Mouse (Mus musculus) liver, adult 2 months (tissue): ENCODE results near the gene Gm21883. TPM values are rescaled to one million over a fixed set of nuclear protein-coding genes. Genes with fewer than 3 reads are reported as not detected.
"Not testable (repeated sequence)": the region's sequence is repeated elsewhere in the genome, so short reads cannot be mapped to it uniquely, and the experiment has no call there.

ENCODE experiments used
- DNase-seq: peaks from one replicate; pipeline ENCODE4 v3.0.0-alpha.2; 2011; ENCODE audit warnings: low read depth, low spot score; ENCODE audit errors: extremely low read depth
- H3K27ac ChIP-seq: fragments of 200-500 bp; replicated peaks from 2 replicates; pipeline ENCODE4 v1.5.1; 2012; ENCODE audit warnings: low read depth, mild to moderate bottlenecking, control low read depth, inconsistent platforms, low read length; ENCODE audit not compliant: insufficient read depth
- H3K27me3 ChIP-seq: fragments of 200-500 bp; 2 replicates; pipeline ENCODE4 v1.6.1; 2012; ENCODE audit warnings: mild to moderate bottlenecking, moderate library complexity, low read length, inconsistent platforms; ENCODE audit not compliant: control insufficient read depth, insufficient read depth
- H3K36me3 ChIP-seq: fragments of 200-500 bp; 2 replicates; pipeline ENCODE4 v1.6.1; 2012; ENCODE audit warnings: low read length, inconsistent platforms; ENCODE audit not compliant: control insufficient read depth, insufficient read depth
- H3K4me1 ChIP-seq: fragments of 200-500 bp; 2 replicates; pipeline ENCODE4 v1.6.1; 2011; ENCODE audit warnings: low read length; ENCODE audit not compliant: control insufficient read depth, insufficient read depth
- H3K4me3 ChIP-seq: fragments of 200-500 bp; 2 replicates; pipeline ENCODE4 v1.5.1; 2011; ENCODE audit warnings: low read depth, mild to moderate bottlenecking, control low read depth, low read length, moderate library complexity; ENCODE audit not compliant: insufficient read depth
- H3K79me2 ChIP-seq: fragments of 200-500 bp; 2 replicates; pipeline ENCODE4 v1.6.1; 2012; ENCODE audit warnings: inconsistent platforms, mild to moderate bottlenecking, low read length, moderate library complexity; ENCODE audit not compliant: control insufficient read depth, insufficient read depth
- H3K9ac ChIP-seq: fragments of 200-500 bp; 2 replicates; pipeline ENCODE4 v1.6.1; 2012; ENCODE audit warnings: low read depth, mild to moderate bottlenecking, control low read depth, inconsistent platforms, low read length
- WGBS: fragments of 180-500 bp; shearing (Covaris S2); methylation state at CpG from one replicate; pipeline ENCODE4 v1.1.7; 2018; 5-methylcytosine and 5-hydroxymethylcytosine counted together
- polyA plus RNA-seq: library from polyadenylated mRNA; depleted of rRNA; stranded (reverse); fragments of >200 nt; gene quantifications from 2 replicates; pipeline ENCODE4 v1.2.3, GENCODE M21; 2012; rRNA removed
- total RNA-seq: library from RNA; depleted of rRNA; stranded (reverse); fragments of >200 nt; gene quantifications from 2 replicates; pipeline ENCODE4 v1.2.3, GENCODE M21; 2014; rRNA removed

The Gm21883 gene
- total RNA-seq (not detected in 2 replicates), polyA plus RNA-seq (not detected in 2 replicates)

- H3K27ac ChIP-seq, H3K4me3 ChIP-seq, H3K27me3 ChIP-seq, DNase-seq, H3K9ac ChIP-seq, H3K79me2 ChIP-seq, H3K4me1 ChIP-seq, H3K36me3 ChIP-seq: not testable (repeated sequence)
- WGBS: no CpG with 5 or more reads among the region's 1 CpGs
These were observed at the start of gene Gm21883 for GRCm38 (mm10) chrX:31574183-31574582. Gene Gm21883, minus strand, starts transcription at chrX:31574283.

GRCm38 (mm10) chrX:31618820-31619219, 44.7 kb upstream of the Gm21883 start, which contains the start of gene Spin2e:
Gene Spin2e, minus strand, starts transcription at chrX:31618920.
- not testable (repeated sequence) for H3K4me1 ChIP-seq, H3K9ac ChIP-seq, H3K36me3 ChIP-seq, H3K79me2 ChIP-seq, H3K4me3 ChIP-seq, DNase-seq, H3K27me3 ChIP-seq, H3K27ac ChIP-seq
- WGBS: 80% methylated on average over 2 of the region's 2 CpGs

Other genes starting within 250 kb of the Gm21883 start
- not detected in 2 replicates for gene Btbd35f26, start 237.8 kb downstream of the Gm21883 start, total RNA-seq
- not detected in 2 replicates for gene Btbd35f26, start 237.8 kb downstream of the Gm21883 start, polyA plus RNA-seq
- gene Btbd35f19, start 190.4 kb downstream of the Gm21883 start, total RNA-seq: not detected in 2 replicates
- not detected in 2 replicates for gene Btbd35f19, start 190.4 kb downstream of the Gm21883 start, polyA plus RNA-seq
- not detected in 2 replicates for gene Spin2e, start 44.6 kb upstream of the Gm21883 start, total RNA-seq
- gene Spin2e, start 44.6 kb upstream of the Gm21883 start, polyA plus RNA-seq: not detected in 2 replicates
- gene Btbd35f25, start 142.9 kb upstream of the Gm21883 start, total RNA-seq: not detected in 2 replicates
- not detected in 2 replicates for gene Btbd35f25, start 142.9 kb upstream of the Gm21883 start, polyA plus RNA-seq